Mouse (Mus musculus): ENCODE measurements at regions not wholly inside any gene's neighbourhood (a gene's known extent, or its start where the extent isn't known, plus 50 kb on each side); places are given as distances from the start of the nearest gene placed in this dataset.

DNA sequence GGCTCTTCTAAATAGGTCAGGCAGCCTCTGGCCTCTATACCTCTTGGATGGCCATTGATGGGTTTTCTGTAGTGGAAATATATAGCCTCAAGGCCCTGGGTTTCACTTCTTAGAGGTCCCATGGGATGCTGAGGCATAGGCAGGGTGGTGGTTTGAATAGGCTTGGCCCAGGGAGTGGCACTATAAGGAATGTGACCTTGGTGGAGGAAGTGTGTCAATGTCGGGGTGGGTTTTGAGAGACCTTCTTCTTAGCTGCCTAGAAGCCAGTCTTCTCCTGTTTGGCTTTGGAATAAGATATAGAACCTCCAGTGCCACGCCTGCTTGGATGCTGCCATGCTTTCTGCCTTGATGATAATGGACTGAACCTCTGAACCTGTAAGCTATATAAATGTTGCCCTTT lies 59.5 kb upstream of the Hpcal1 start:
- DNase-seq (ENCODE audit: low spot score) (no peak), ATAC-seq (ENCODE audit: low read depth) (no peak)
- Histone ChIP-seq H3K27ac (replicated peaks; ENCODE audit: low read depth, low read length) (no peak overlapping the region), H3K9ac (ENCODE audit: low read depth, low read length) (no peak overlapping the region), H3K4me2 (ENCODE audit: low read depth, low read length) (no peak overlapping the region), H3K4me3 (ENCODE audit: low read depth, low read length) (no peak overlapping the region), H3K4me1 (ENCODE audit: control insufficient read depth, insufficient read depth, low read length) (no peaks in the 10 kb centered on the region), H3K27me3 (replicated peaks; ENCODE audit: control insufficient read depth, insufficient read depth, low read length) (no peaks in the 10 kb centered on the region), H3K36me3 (ENCODE audit: control insufficient read depth, insufficient read depth, low read length) (no peaks in the 10 kb centered on the region), H3K9me3 (ENCODE audit: control insufficient read depth, low read length) (peaks cover 7% of the 10 kb centered on the region; the same call in 1 of the 2 replicates)
- 93% methylated on average over 2 of the region's 2 CpGs for WGBS

GRCm38 (mm10) chr12:17636146-17636545 lies 54.5 kb upstream of the Hpcal1 start:
- peak; percentile 41; the same call in 1 of the 2 replicates for ATAC-seq (ENCODE audit: low read depth)
- Histone ChIP-seq H3K36me3 (ENCODE audit: control insufficient read depth, insufficient read depth, low read length) (no peaks in the 10 kb centered on the region), H3K4me1 (ENCODE audit: control insufficient read depth, insufficient read depth, low read length) (no peaks in the 10 kb centered on the region), H3K9me3 (ENCODE audit: control insufficient read depth, low read length) (peaks cover 7% of the 10 kb centered on the region; the same call in 1 of the 2 replicates), H3K27me3 (replicated peaks; ENCODE audit: control insufficient read depth, insufficient read depth, low read length) (no peaks in the 10 kb centered on the region), H3K4me3 (ENCODE audit: low read depth, low read length) (no peak overlapping the region), H3K4me2 (ENCODE audit: low read depth, low read length) (no peak overlapping the region), H3K27ac (replicated peaks; ENCODE audit: low read depth, low read length) (no peak overlapping the region), H3K9ac (ENCODE audit: low read depth, low read length) (no peak overlapping the region)
- DNase-seq (ENCODE audit: low spot score), result no peak
- 77% methylated on average over 8 of the region's 8 CpGs for WGBS

DNA sequence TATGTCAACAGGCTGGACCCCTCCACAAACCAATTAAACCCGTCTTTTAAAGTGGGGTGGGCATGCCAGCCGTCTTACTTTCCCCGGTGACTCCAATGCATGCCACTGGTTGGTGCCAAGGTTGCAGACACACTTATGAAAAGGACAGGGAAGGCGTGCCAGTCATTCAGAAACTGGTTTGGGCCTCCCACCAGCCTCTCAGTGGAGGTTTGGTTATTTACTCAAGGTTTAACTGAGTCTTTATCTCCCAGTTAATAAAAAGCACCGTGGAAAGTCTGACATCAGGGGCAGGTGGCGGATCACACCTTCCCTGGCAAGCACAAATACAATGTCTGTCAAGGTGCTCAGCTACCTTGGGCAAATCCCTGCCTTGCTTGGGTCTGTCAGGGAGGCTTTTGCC lies 54.1 kb upstream of the Hpcal1 start:
- ATAC-seq (ENCODE audit: low read depth) (peak; percentile 63; the same call in 1 of the 2 replicates), DNase-seq (ENCODE audit: low spot score) (peak; percentile 31)
- H3K4me1 ChIP-seq (ENCODE audit: control insufficient read depth, insufficient read depth, low read length), result no peaks in the 10 kb centered on the region
- peaks cover 7% of the 10 kb centered on the region; the same call in 1 of the 2 replicates for H3K9me3 ChIP-seq (ENCODE audit: control insufficient read depth, low read length)
- no peaks in the 10 kb centered on the region for H3K27me3 ChIP-seq (replicated peaks; ENCODE audit: control insufficient read depth, insufficient read depth, low read length)
- H3K4me3 ChIP-seq (ENCODE audit: low read depth, low read length), result no peak overlapping the region
- no peaks in the 10 kb centered on the region for H3K36me3 ChIP-seq (ENCODE audit: control insufficient read depth, insufficient read depth, low read length)
- 82% methylated on average over 6 of the region's 6 CpGs for WGBS
- H3K9ac ChIP-seq (ENCODE audit: low read depth, low read length), result no peak overlapping the region
- H3K4me2 ChIP-seq (ENCODE audit: low read depth, low read length), result no peak overlapping the region
- H3K27ac ChIP-seq (replicated peaks; ENCODE audit: low read depth, low read length), result no peak overlapping the region

Data from embryonic facial prominence, embryonic 14.5 days (tissue).